Mouse (Mus musculus): ENCODE measurements at regions not wholly inside any gene's neighbourhood (a gene's known extent, or its start where the extent isn't known, plus 50 kb on each side); places are given as distances from the start of the nearest gene placed in this dataset.

DNA sequence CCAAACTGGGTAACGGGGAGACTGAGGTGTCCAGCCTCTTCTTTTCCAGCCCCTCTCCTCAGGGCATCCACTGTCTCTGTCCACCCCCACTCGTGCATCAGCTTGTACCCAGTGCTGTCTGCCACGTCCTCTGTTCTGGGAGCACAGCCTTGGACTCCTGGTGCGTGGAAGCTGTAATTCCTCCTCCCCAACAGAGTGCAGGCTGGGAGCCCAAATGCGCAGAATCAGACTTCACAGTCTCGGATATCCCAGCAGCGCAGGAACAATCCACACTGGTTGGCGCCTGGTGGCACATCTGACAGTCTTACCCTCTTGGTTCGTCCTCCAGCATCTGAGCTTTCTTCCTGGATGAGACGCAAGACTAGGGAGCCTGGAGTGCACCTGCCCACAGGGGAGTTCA is 61.9 kb upstream of the Ipo5 start:
- H3K4me1 ChIP-seq (ENCODE audit: control insufficient read depth, insufficient read depth, low read length): no peaks in the 10 kb centered on the region
- DNase-seq (no peak), ATAC-seq (ENCODE audit: low FRiP score, low TSS enrichment) (no peak)
- H3K36me3 ChIP-seq (ENCODE audit: control insufficient read depth, insufficient read depth, low read length): no peaks in the 10 kb centered on the region
- no peak overlapping the region for H3K27ac ChIP-seq (replicated peaks; ENCODE audit: low read depth, low read length)
- H3K4me3 ChIP-seq (replicated peaks; ENCODE audit: low read depth, low read length): no peak overlapping the region
- no peak overlapping the region for H3K9ac ChIP-seq (replicated peaks; ENCODE audit: low read length)
- no peaks in the 10 kb centered on the region for H3K9me3 ChIP-seq (ENCODE audit: control insufficient read depth, low read length)
- 59% methylated on average over 10 of the region's 10 CpGs for WGBS
- no peak overlapping the region for H3K4me2 ChIP-seq (ENCODE audit: low read length)
- H3K27me3 ChIP-seq (ENCODE audit: control insufficient read depth, insufficient read depth, low read length): no peaks in the 10 kb centered on the region

DNA sequence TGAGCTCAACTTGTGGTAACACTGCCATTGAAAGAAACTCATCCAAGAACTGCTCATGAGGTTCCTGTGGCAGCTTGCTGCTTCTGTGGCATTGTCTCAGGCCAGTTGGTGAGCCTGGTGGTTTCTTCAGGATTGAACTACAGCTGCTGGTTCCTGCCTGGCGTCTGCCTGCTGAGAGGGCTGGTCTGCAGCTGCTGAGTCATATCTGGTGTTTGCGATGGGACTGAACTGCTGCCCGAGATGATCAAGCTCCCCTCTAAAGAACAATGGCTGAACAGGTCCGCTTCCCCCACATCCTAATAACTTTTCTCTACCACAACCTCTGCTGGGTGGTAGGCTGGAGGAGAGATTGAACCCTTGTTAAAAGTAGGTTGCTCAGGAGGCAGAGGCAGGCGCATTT is 57.4 kb upstream of the Ipo5 start:
- 93% methylated on average over 5 of the region's 5 CpGs for WGBS
- DNase-seq (no peak), ATAC-seq (ENCODE audit: low FRiP score, low TSS enrichment) (no peak)
- Histone ChIP-seq H3K36me3 (ENCODE audit: control insufficient read depth, insufficient read depth, low read length) (no peaks in the 10 kb centered on the region), H3K4me3 (replicated peaks; ENCODE audit: low read depth, low read length) (no peak overlapping the region), H3K27me3 (ENCODE audit: control insufficient read depth, insufficient read depth, low read length) (no peaks in the 10 kb centered on the region), H3K9me3 (ENCODE audit: control insufficient read depth, low read length) (no peaks in the 10 kb centered on the region), H3K27ac (replicated peaks; ENCODE audit: low read depth, low read length) (no peak overlapping the region), H3K9ac (replicated peaks; ENCODE audit: low read length) (no peak overlapping the region), H3K4me1 (ENCODE audit: control insufficient read depth, insufficient read depth, low read length) (no peaks in the 10 kb centered on the region), H3K4me2 (ENCODE audit: low read length) (no peak overlapping the region)

GRCm38 (mm10) chr14:120854559-120854958 is 56.5 kb upstream of the Ipo5 start:
- WGBS: 63% methylated on average over 7 of the region's 7 CpGs

DNA sequence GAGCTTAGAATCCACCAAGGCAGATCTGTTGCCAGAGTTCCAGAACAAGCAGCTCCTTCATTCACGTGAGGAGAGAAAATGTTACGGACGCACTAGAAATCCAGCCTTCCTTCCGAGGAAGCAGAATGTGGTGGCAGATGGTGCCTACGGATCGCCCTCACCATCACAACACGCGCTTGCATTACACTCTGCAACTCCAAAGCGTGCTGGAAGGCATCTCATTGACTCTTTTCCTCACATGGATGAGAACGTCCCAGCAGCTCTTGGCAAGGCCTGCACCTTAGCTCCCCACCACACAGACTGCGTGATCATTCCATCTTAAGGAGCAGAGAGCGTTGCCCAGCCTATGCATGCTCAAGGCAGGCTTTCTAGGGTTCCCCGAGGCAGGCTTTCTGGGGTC is 55.8 kb upstream of the Ipo5 start:
- Histone ChIP-seq H3K27ac (replicated peaks; ENCODE audit: low read depth, low read length) (no peak overlapping the region), H3K36me3 (ENCODE audit: control insufficient read depth, insufficient read depth, low read length) (no peaks in the 10 kb centered on the region), H3K9me3 (ENCODE audit: control insufficient read depth, low read length) (no peaks in the 10 kb centered on the region), H3K4me1 (ENCODE audit: control insufficient read depth, insufficient read depth, low read length) (no peaks in the 10 kb centered on the region), H3K4me3 (replicated peaks; ENCODE audit: low read depth, low read length) (no peak overlapping the region), H3K4me2 (ENCODE audit: low read length) (no peak overlapping the region), H3K27me3 (ENCODE audit: control insufficient read depth, insufficient read depth, low read length) (no peaks in the 10 kb centered on the region), H3K9ac (replicated peaks; ENCODE audit: low read length) (no peak overlapping the region)
- DNase-seq (no peak), ATAC-seq (ENCODE audit: low FRiP score, low TSS enrichment) (no peak)
- 97% methylated on average over 13 of the region's 13 CpGs for WGBS

More at GRCm38 (mm10) chr14:120854559-120854958, 56.5 kb upstream of the Ipo5 start:
- Histone ChIP-seq H3K4me2 (ENCODE audit: low read length) (no peak overlapping the region), H3K9me3 (ENCODE audit: control insufficient read depth, low read length) (no peaks in the 10 kb centered on the region), H3K9ac (replicated peaks; ENCODE audit: low read length) (no peak overlapping the region), H3K27me3 (ENCODE audit: control insufficient read depth, insufficient read depth, low read length) (no peaks in the 10 kb centered on the region), H3K36me3 (ENCODE audit: control insufficient read depth, insufficient read depth, low read length) (no peaks in the 10 kb centered on the region), H3K4me1 (ENCODE audit: control insufficient read depth, insufficient read depth, low read length) (no peaks in the 10 kb centered on the region), H3K4me3 (replicated peaks; ENCODE audit: low read depth, low read length) (no peak overlapping the region), H3K27ac (replicated peaks; ENCODE audit: low read depth, low read length) (no peak overlapping the region)
- ATAC-seq (ENCODE audit: low FRiP score, low TSS enrichment): no peak
- DNase-seq: no peak
